23 mouse cellular contexts compared by ENCODE assay signal in the genomic region with DNA sequence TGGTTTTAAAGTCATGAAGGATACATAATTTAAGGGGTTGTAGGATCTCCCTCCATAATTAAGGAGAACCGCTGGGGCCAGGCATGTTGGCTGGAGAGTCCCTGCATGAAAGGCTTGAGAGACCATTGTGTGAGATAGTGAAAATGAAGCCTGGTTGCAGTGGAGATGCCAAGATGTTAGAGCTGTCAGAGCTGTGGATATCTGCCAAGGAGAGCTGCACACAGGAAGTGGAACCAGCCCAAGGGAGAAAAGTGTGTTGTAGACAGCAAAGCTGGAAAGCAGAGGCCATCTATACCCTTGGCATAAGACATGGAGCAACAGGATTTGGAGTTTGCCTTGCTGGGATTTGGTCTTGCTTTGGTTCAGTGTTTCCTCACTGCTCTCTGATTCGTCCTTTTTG. TPM values are rescaled to one million over a fixed set of nuclear protein-coding genes. Genes with fewer than 3 reads are reported as not detected.
DNase-seq lines count a peak whose midpoint lies in the region; ATAC-seq and TF ChIP-seq lines count a peak whose summit lies in the region.
"Had no signal": no experiment of that assay in that cellular context is flagged by ENCODE, and none has a peak within 500 bp of the region (broad histone marks: within the 10 kb centered on the region; RNA-seq: fewer than 3 reads in every experiment).

No protein-coding gene starts in this region.

- H3K4me2 ChIP-seq in lung, postnatal 0 days (replicated peaks; ENCODE audit: low read depth, low read length), result no peak overlapping the region
- H3K4me2 ChIP-seq in forebrain, embryonic 14.5 days (ENCODE audit: low read length), result no peak overlapping the region
- H3K4me2 ChIP-seq: embryonic facial prominence, embryonic 15.5 days; kidney, embryonic 15.5 days; liver, embryonic 11.5 days; neural tube, embryonic 13.5 days had no signal

- ATAC-seq in lung, postnatal 0 days, result peak; percentile 40; the same call in 1 of the 2 replicates
- ATAC-seq in forebrain, embryonic 14.5 days, result no peak; the same call in 1 of the 2 replicates
- ATAC-seq: hindbrain, embryonic 16.5 days; intestine, postnatal 0 days had no signal

- H3K27me3 ChIP-seq in lung, postnatal 0 days (replicated peaks; ENCODE audit: insufficient read depth, low read length), result no peaks in the 10 kb centered on the region
- no peaks in the 10 kb centered on the region for H3K27me3 ChIP-seq in forebrain, embryonic 14.5 days (replicated peaks; ENCODE audit: control insufficient read depth, insufficient read depth, low read length)
- H3K27me3 ChIP-seq: embryonic facial prominence, embryonic 15.5 days; neural tube, embryonic 13.5 days had no signal

- H3K9ac ChIP-seq in lung, postnatal 0 days (replicated peaks; ENCODE audit: low read depth), result no peak overlapping the region
- no peak overlapping the region for H3K9ac ChIP-seq in forebrain, embryonic 14.5 days (ENCODE audit: low read length)
- H3K9ac ChIP-seq: embryonic facial prominence, embryonic 15.5 days; kidney, embryonic 15.5 days; neural tube, embryonic 13.5 days had no signal

- 56% methylated on average over 2 of the region's 2 CpGs for WGBS in lung, postnatal 0 days
- 54% methylated on average over 2 of the region's 2 CpGs for WGBS in lung, adult 2 months
- 41% methylated on average over 2 of the region's 2 CpGs for WGBS in forebrain, embryonic 14.5 days

- no peaks in the 10 kb centered on the region for H3K9me3 ChIP-seq in lung, postnatal 0 days (ENCODE audit: low read length)
- no peaks in the 10 kb centered on the region for H3K9me3 ChIP-seq in forebrain, embryonic 14.5 days (replicated peaks; ENCODE audit: control insufficient read depth, low read length)
- H3K9me3 ChIP-seq: embryonic facial prominence, embryonic 15.5 days; heart, embryonic 10.5 days; kidney, embryonic 15.5 days had no signal

- no peak overlapping the region for H3K4me3 ChIP-seq in lung, postnatal 0 days (ENCODE audit: low read depth, low read length)
- no peak overlapping the region for H3K4me3 ChIP-seq in lung, adult 2 months (replicated peaks; ENCODE audit: extremely low read depth, low read depth, low read length)
- H3K4me3 ChIP-seq in forebrain, embryonic 14.5 days (ENCODE audit: low read depth, low read length), result no peak overlapping the region
- H3K4me3 ChIP-seq: embryonic facial prominence, embryonic 15.5 days; heart, embryonic 10.5 days; kidney, embryonic 15.5 days; neural tube, embryonic 13.5 days had no signal

- TF ChIP-seq EP300 in lung, postnatal 0 days (IDR thresholded peaks at IDR 0.05), result no peak

- no peak for TF ChIP-seq POLR2A in lung, adult 2 months (IDR thresholded peaks at IDR 0.05; ENCODE audit: borderline replicate concordance, extremely low read depth, low read depth, low read length)

- H3K4me1 ChIP-seq in lung, postnatal 0 days (ENCODE audit: insufficient read depth, low read depth, low read length), result no peaks in the 10 kb centered on the region
- no peaks in the 10 kb centered on the region for H3K4me1 ChIP-seq in lung, adult 2 months (ENCODE audit: control insufficient read depth, insufficient read depth, low read length)
- H3K4me1 ChIP-seq in forebrain, embryonic 14.5 days (ENCODE audit: control insufficient read depth, insufficient read depth, low read length), result peaks cover 8% of the 10 kb centered on the region; the same call in 1 of the 2 replicates
- H3K4me1 ChIP-seq: embryonic facial prominence, embryonic 15.5 days; heart, embryonic 10.5 days; kidney, embryonic 15.5 days had no signal

- TF ChIP-seq CTCF in lung, postnatal 0 days (IDR thresholded peaks at IDR 0.05), result no peak
- TF ChIP-seq CTCF in lung, adult 2 months (IDR thresholded peaks at IDR 0.05; ENCODE audit: insufficient read depth, low read length), result no peak

- no peak overlapping the region for H3K27ac ChIP-seq in lung, postnatal 0 days (ENCODE audit: low read length)
- no peak overlapping the region for H3K27ac ChIP-seq in forebrain, embryonic 14.5 days (ENCODE audit: low read depth, low read length)
- H3K27ac ChIP-seq: embryonic facial prominence, embryonic 15.5 days; heart, embryonic 10.5 days; kidney, embryonic 15.5 days; macrophage; neural tube, embryonic 13.5 days had no signal

- no peaks in the 10 kb centered on the region for H3K36me3 ChIP-seq in lung, postnatal 0 days (ENCODE audit: insufficient read depth, low read length)
- no peaks in the 10 kb centered on the region for H3K36me3 ChIP-seq in forebrain, embryonic 14.5 days (ENCODE audit: control insufficient read depth, insufficient read depth, low read length)
- H3K36me3 ChIP-seq: embryonic facial prominence, embryonic 15.5 days; heart, embryonic 10.5 days; kidney, embryonic 15.5 days; neural tube, embryonic 13.5 days had no signal

- intact Hi-C loops in heart, postnatal 36 days (cut with DNase I), result no loop called here

- peak; percentile 80 for DNase-seq in heart, adult 11 months
- DNase-seq in heart, postnatal 36 days, result no peak
- peak; percentile 59 for DNase-seq in lung, postnatal 0 days (ENCODE audit: low spot score)
- no peak for DNase-seq in lung, adult 2 months
- peak; percentile 10 for DNase-seq in MN1 (ENCODE audit: low spot score)
- DNase-seq in forebrain, embryonic 14.5 days (ENCODE audit: low spot score), result peak; percentile 41
- no peak for DNase-seq in gastrocnemius, postnatal 25 days
- DNase-seq in T-cell, adult 2 months (ENCODE audit: low spot score), result no peak
- DNase-seq: adrenal gland, postnatal 25 days; B cell, adult 2 months; cerebellum, adult 11-12 months; cerebellum, postnatal 14 days; kidney, postnatal 4 days; layer of hippocampus, adult 9-11 months; thymus, postnatal 25 days had no signal

RNA-seq across cellular contexts. Expression of a gene that starts 15.7 kb away (rescaled TPM):
- total RNA-seq in heart, postnatal 36 days (2021), result 10 to 100 TPM; 31.5 to 38.1 TPM
- polyA plus RNA-seq in lung, postnatal 0 days (2015; fragmentation: Nextera tagmentation; extraction: Ambion mirVana), result 20.5 and 21.5 TPM in 2 replicates
- 10.0 and 14.0 TPM in 2 replicates for polyA plus RNA-seq in lung, adult 2 months (2012; rRNA removed)
- 24.2 and 25.2 TPM in 2 replicates for polyA plus RNA-seq in forebrain, embryonic 14.5 days (2014; fragmentation: Nextera tagmentation; extraction: Ambion mirVana)
- 10 to 100 TPM; 18.9 to 21.4 TPM for total RNA-seq in gastrocnemius, postnatal 25 days (2021)

RNA-seq across cellular contexts. Expression of a gene that starts 18.5 kb away (rescaled TPM):
- total RNA-seq in heart, postnatal 36 days (2021), result 10 to 100 TPM; 88.2 to 88.8 TPM
- polyA plus RNA-seq in lung, postnatal 0 days (2015; fragmentation: Nextera tagmentation; extraction: Ambion mirVana), result 130 and 134 TPM in 2 replicates
- 71.5 and 91.9 TPM in 2 replicates for polyA plus RNA-seq in lung, adult 2 months (2012; rRNA removed)
- polyA plus RNA-seq in forebrain, embryonic 14.5 days (2014; fragmentation: Nextera tagmentation; extraction: Ambion mirVana), result 26.3 and 27.9 TPM in 2 replicates
- total RNA-seq in gastrocnemius, postnatal 25 days (2021), result 10 to 100 TPM; 48.1 to 54.0 TPM

Comparison
In these comparisons a context has a peak if more than half of its experiments do, and no peak if none do; other contexts are left out.
1. DNase-seq: peak in heart, adult 11 months (single experiment), lung, postnatal 0 days (single experiment), MN1 (single experiment) and forebrain, embryonic 14.5 days (single experiment); none in heart, postnatal 36 days (0 of 2), lung, adult 2 months (single experiment), gastrocnemius, postnatal 25 days (single experiment) and T-cell, adult 2 months (single experiment).